Mouse (Mus musculus) limb, embryonic 15.5 days (tissue): ENCODE results near the gene Plcb4. TPM values are rescaled to one million over a fixed set of nuclear protein-coding genes. Genes with fewer than 3 reads are reported as not detected.

Experiments used
- ATAC-seq: fragments of 200-750 bp; cut with Nextera tagmentation; 2 replicates; pipeline ENCODE4 v1.8.0; 2017; ENCODE audit warnings: low read depth, moderate TSS enrichment; ENCODE audit not compliant: insufficient number of reproducible peaks, low FRiP score, low TSS enrichment
- H3K27ac ChIP-seq: fragments of 300-500 bp; sonication (generic); 2 replicates; pipeline ENCODE4 v1.5.1; 2015; ENCODE audit warnings: moderate library complexity, mild to moderate bottlenecking, inconsistent platforms
- H3K27me3 ChIP-seq: fragments of 300-500 bp; sonication (generic); 2 replicates; pipeline ENCODE4 v1.6.1; 2015; ENCODE audit warnings: inconsistent platforms
- H3K36me3 ChIP-seq: fragments of 300-500 bp; sonication (generic); 2 replicates; pipeline ENCODE4 v1.6.1; 2015; ENCODE audit warnings: inconsistent platforms
- H3K4me1 ChIP-seq: fragments of 300-500 bp; sonication (generic); 2 replicates; pipeline ENCODE4 v1.6.1; 2015; ENCODE audit warnings: inconsistent platforms
- H3K4me2 ChIP-seq: fragments of 300-500 bp; sonication (generic); 2 replicates; pipeline ENCODE4 v1.6.1; 2015; ENCODE audit warnings: mild to moderate bottlenecking, inconsistent platforms
- H3K4me3 ChIP-seq: fragments of 300-500 bp; sonication (generic); 2 replicates; pipeline ENCODE4 v1.5.1; 2015; ENCODE audit warnings: mild to moderate bottlenecking, inconsistent platforms
- H3K9ac ChIP-seq: fragments of 300-500 bp; sonication (generic); 2 replicates; pipeline ENCODE4 v1.6.1; 2015; ENCODE audit warnings: inconsistent platforms
- H3K9me3 ChIP-seq: fragments of 300-500 bp; sonication (generic); 2 replicates; pipeline ENCODE4 v1.6.1; 2016; ENCODE audit warnings: inconsistent platforms
- WGBS: fragments of 180-500 bp; shearing (Covaris S2); methylation state at CpG from one replicate; pipeline ENCODE4 v1.1.7; 2015; 5-methylcytosine and 5-hydroxymethylcytosine counted together
- polyA plus RNA-seq: library from polyadenylated mRNA; unstranded; fragments of >200 nt; fragmentation: Nextera tagmentation; extraction: Ambion mirVana; gene quantifications from 2 replicates; pipeline ENCODE4 v1.2.1, GENCODE M21; 2015

Gene Plcb4
- polyA plus RNA-seq, 1 experiment from 2014 or later, result 17.4 TPM

- Histone ChIP-seq H3K9me3 (no peaks in the 10 kb centered on the region), H3K4me2 (no peak overlapping the region), H3K36me3 (no peaks in the 10 kb centered on the region), H3K27ac (no peak overlapping the region), H3K9ac (no peak overlapping the region), H3K27me3 (no peaks in the 10 kb centered on the region), H3K4me1 (no peaks in the 10 kb centered on the region), H3K4me3 (no peak overlapping the region)
- 75% methylated on average over 3 of the region's 3 CpGs for WGBS
- no peak for ATAC-seq
Observed at GRCm38 (mm10) chr2:135833743-135834142, 174.9 kb downstream of the Plcb4 start.

- ATAC-seq, result no peak
- Histone ChIP-seq H3K36me3 (no peaks in the 10 kb centered on the region), H3K9ac (no peak overlapping the region), H3K4me1 (no peaks in the 10 kb centered on the region), H3K4me3 (no peak overlapping the region), H3K9me3 (no peaks in the 10 kb centered on the region), H3K4me2 (no peak overlapping the region), H3K27me3 (no peaks in the 10 kb centered on the region), H3K27ac (no peak overlapping the region)
- 77% methylated on average over 2 of the region's 2 CpGs for WGBS
Observed at GRCm38 (mm10) chr2:135834435-135834834, 175.6 kb downstream of the Plcb4 start.

DNA sequence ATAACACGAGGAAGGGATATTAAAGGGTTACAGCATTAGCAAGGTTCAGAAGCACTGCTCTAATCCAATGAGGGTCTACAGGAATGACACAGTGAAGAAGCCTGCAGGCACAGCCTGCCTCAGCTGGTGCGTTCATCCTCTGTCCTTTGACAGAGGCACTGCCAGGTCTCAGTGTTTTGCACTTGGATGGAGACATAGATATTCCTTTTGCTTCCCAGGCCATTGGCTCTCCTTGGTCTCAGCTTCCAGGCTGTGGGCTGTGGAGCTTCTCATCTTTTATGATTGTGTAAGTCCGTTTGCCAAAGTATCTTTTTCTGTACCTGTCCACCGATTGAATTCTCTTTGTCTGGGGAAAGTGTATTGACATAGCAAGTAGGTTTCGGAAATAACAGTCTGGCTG, 177.1 kb downstream of the Plcb4 start:
- no peaks in the 10 kb centered on the region for H3K4me1 ChIP-seq
- no peaks in the 10 kb centered on the region for H3K9me3 ChIP-seq
- H3K27ac ChIP-seq, result no peak overlapping the region
- 87% methylated on average over 5 of the region's 5 CpGs for WGBS
- H3K4me3 ChIP-seq, result no peak overlapping the region
- H3K4me2 ChIP-seq, result no peak overlapping the region
- no peak overlapping the region for H3K9ac ChIP-seq
- ATAC-seq, result no peak
- no peaks in the 10 kb centered on the region for H3K27me3 ChIP-seq
- no peaks in the 10 kb centered on the region for H3K36me3 ChIP-seq

- Histone ChIP-seq H3K36me3 (no peaks in the 10 kb centered on the region), H3K4me2 (no peak overlapping the region), H3K4me1 (no peaks in the 10 kb centered on the region), H3K9me3 (no peaks in the 10 kb centered on the region), H3K27ac (no peak overlapping the region), H3K4me3 (no peak overlapping the region), H3K27me3 (no peaks in the 10 kb centered on the region), H3K9ac (no peak overlapping the region)
- no peak for ATAC-seq
- 84% methylated on average over 3 of the region's 3 CpGs for WGBS
Observed at GRCm38 (mm10) chr2:135836426-135836825, 177.6 kb downstream of the Plcb4 start.

GRCm38 (mm10) chr2:135837730-135838129, 178.9 kb downstream of the Plcb4 start:
- Histone ChIP-seq H3K4me1 (no peaks in the 10 kb centered on the region), H3K36me3 (no peaks in the 10 kb centered on the region), H3K27ac (no peak overlapping the region), H3K9me3 (no peaks in the 10 kb centered on the region), H3K9ac (no peak overlapping the region), H3K4me3 (no peak overlapping the region), H3K4me2 (no peak overlapping the region), H3K27me3 (no peaks in the 10 kb centered on the region)
- ATAC-seq, result no peak
- 73% methylated on average over 1 of the region's 1 CpGs for WGBS

- Histone ChIP-seq H3K9ac (no peak overlapping the region), H3K9me3 (no peaks in the 10 kb centered on the region), H3K4me3 (no peak overlapping the region), H3K4me1 (no peaks in the 10 kb centered on the region), H3K27me3 (no peaks in the 10 kb centered on the region), H3K4me2 (no peak overlapping the region), H3K36me3 (no peaks in the 10 kb centered on the region), H3K27ac (no peak overlapping the region)
- no peak for ATAC-seq
Observed at GRCm38 (mm10) chr2:135838135-135838534, 179.3 kb downstream of the Plcb4 start.

GRCm38 (mm10) chr2:135838651-135839286, 180.0 kb downstream of the Plcb4 start:
- Histone ChIP-seq H3K27ac (no peak overlapping the region), H3K4me1 (no peaks in the 10 kb centered on the region), H3K27me3 (no peaks in the 10 kb centered on the region), H3K9me3 (no peaks in the 10 kb centered on the region), H3K9ac (no peak overlapping the region), H3K4me2 (no peak overlapping the region), H3K36me3 (no peaks in the 10 kb centered on the region), H3K4me3 (no peak overlapping the region)
- ATAC-seq, result no peak
- WGBS, result 79% methylated on average over 8 of the region's 8 CpGs

DNA sequence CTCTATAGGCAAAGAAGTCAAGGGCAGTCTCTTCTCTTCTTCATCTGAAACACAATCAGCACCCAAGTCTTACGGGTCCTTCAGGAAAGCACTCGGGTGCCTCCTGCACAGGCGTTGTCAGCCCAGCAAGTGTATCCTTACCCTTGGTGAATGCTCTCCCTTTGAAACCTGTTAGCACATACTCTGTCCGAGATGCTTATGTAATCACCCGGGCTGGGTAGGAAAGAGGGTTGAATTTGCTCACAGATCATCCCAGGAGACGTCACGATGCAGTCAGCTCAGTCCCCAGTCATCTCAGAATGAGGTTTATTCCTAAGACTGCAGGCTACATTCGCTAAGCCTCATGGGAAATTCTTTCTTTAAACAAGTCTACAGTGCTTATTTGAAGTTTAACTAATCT, 184.9 kb downstream of the Plcb4 start:
- ATAC-seq, result no peak

DNA sequence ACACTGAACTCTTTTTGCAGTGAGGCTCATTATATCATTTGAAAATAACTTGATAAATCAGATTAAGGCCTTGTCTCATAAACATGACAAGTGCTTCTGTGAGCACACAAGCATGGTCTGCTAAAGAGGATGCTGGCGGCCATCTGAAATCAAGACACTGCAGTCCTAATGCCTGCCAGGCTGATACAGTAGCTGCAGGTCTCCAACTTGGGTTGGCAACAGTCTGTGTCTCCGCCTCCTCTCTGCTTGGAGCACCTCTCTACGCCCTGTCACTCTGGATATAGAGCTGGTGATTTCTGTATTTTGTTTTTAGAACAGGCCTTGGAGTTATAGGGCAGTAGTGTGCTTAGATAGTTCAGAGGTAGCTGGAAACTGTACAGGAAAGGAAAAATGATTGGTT, 188.1 kb downstream of the Plcb4 start:
- no peaks in the 10 kb centered on the region for H3K4me1 ChIP-seq
- H3K4me2 ChIP-seq, result no peak overlapping the region
- no peak overlapping the region for H3K9ac ChIP-seq
- no peak overlapping the region for H3K4me3 ChIP-seq
- H3K27ac ChIP-seq, result no peak overlapping the region
- no peaks in the 10 kb centered on the region for H3K36me3 ChIP-seq
- H3K27me3 ChIP-seq, result no peaks in the 10 kb centered on the region
- 90% methylated on average over 3 of the region's 3 CpGs for WGBS
- H3K9me3 ChIP-seq, result no peaks in the 10 kb centered on the region
- ATAC-seq, result no peak

More for the DNA sequence above, 184.9 kb downstream of the Plcb4 start:
- Histone ChIP-seq H3K4me2 (no peak overlapping the region), H3K27me3 (no peaks in the 10 kb centered on the region), H3K27ac (no peak overlapping the region), H3K4me1 (no peaks in the 10 kb centered on the region), H3K4me3 (no peak overlapping the region), H3K9ac (no peak overlapping the region), H3K36me3 (no peaks in the 10 kb centered on the region), H3K9me3 (no peaks in the 10 kb centered on the region)
- 81% methylated on average over 8 of the region's 8 CpGs for WGBS

- WGBS, result 82% methylated on average over 6 of the region's 6 CpGs
- H3K4me3 ChIP-seq, result no peak overlapping the region
- H3K4me1 ChIP-seq, result no peaks in the 10 kb centered on the region
- no peaks in the 10 kb centered on the region for H3K27me3 ChIP-seq
- H3K9me3 ChIP-seq, result no peaks in the 10 kb centered on the region
- ATAC-seq, result no peak
- H3K36me3 ChIP-seq, result no peaks in the 10 kb centered on the region
- H3K27ac ChIP-seq, result no peak overlapping the region
- H3K4me2 ChIP-seq, result no peak overlapping the region
- H3K9ac ChIP-seq, result no peak overlapping the region
Observed at GRCm38 (mm10) chr2:135847738-135848137, 188.9 kb downstream of the Plcb4 start.

DNA sequence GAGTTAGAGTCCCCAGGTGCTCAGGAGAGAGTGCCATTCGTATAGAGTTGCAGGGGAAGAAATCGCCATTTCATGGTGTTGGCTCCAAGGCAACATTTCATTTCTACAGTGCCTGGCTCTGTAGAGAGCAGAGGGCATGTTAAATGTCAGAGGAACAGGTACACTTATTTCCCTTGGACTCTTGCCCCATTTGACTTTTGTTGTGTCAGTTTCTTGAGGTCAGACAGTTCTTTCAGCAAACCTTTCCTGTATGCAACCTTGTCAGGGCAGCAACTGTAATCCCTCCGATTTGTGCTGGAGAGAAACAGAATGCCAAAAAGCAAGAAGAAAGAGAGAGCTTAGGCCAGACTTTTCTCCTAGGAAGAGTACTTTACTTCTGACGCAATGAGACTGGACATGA, 189.4 kb downstream of the Plcb4 start:
- no peaks in the 10 kb centered on the region for H3K27me3 ChIP-seq
- no peaks in the 10 kb centered on the region for H3K9me3 ChIP-seq
- H3K4me1 ChIP-seq, result no peaks in the 10 kb centered on the region
- no peaks in the 10 kb centered on the region for H3K36me3 ChIP-seq
- no peak overlapping the region for H3K4me2 ChIP-seq
- WGBS, result 78% methylated on average over 4 of the region's 4 CpGs
- no peak for ATAC-seq
- H3K9ac ChIP-seq, result no peak overlapping the region
- no peak overlapping the region for H3K4me3 ChIP-seq
- H3K27ac ChIP-seq, result no peak overlapping the region

DNA sequence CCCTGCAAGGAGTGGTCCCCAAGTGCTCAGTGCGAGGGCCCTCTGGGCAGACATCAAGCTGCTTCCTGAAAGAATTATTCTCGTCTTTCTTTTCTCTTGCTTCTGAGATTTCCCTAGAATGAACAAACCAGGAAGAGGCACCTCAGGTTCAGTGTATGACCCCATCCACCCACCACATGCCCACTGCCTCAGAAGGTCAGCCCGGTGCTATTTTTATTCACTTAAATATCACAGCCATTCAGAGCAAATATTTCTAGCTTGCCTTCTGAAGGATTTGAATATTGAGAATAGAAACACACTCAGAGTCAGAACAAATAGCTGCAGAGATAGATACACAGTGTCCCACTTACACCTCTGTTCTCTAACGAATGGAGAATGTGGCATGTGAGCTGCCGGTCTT, 193.2 kb downstream of the Plcb4 start:
- Histone ChIP-seq H3K27me3 (no peaks in the 10 kb centered on the region), H3K4me1 (no peaks in the 10 kb centered on the region), H3K9ac (no peak overlapping the region), H3K4me3 (no peak overlapping the region), H3K4me2 (no peak overlapping the region), H3K27ac (no peak overlapping the region), H3K36me3 (no peaks in the 10 kb centered on the region), H3K9me3 (no peaks in the 10 kb centered on the region)
- 87% methylated on average over 5 of the region's 5 CpGs for WGBS
- ATAC-seq, result no peak

- Histone ChIP-seq H3K4me1 (no peaks in the 10 kb centered on the region), H3K9me3 (no peaks in the 10 kb centered on the region), H3K36me3 (no peaks in the 10 kb centered on the region), H3K27me3 (no peaks in the 10 kb centered on the region), H3K4me3 (no peak overlapping the region), H3K9ac (no peak overlapping the region), H3K27ac (no peak overlapping the region), H3K4me2 (no peak overlapping the region)
- WGBS, result 78% methylated on average over 2 of the region's 2 CpGs
- no peak for ATAC-seq
Observed at GRCm38 (mm10) chr2:135853085-135853484, 194.3 kb downstream of the Plcb4 start.
